Mouse (Mus musculus) kidney, adult 8-10 months (tissue): ENCODE measurements around the gene Ptpru.

Source experiments
- DNase-seq, 2 experiments: peaks; one replicate each; pipeline ENCODE4 v3.0.0; 2022

Ptpru gene

DNA sequence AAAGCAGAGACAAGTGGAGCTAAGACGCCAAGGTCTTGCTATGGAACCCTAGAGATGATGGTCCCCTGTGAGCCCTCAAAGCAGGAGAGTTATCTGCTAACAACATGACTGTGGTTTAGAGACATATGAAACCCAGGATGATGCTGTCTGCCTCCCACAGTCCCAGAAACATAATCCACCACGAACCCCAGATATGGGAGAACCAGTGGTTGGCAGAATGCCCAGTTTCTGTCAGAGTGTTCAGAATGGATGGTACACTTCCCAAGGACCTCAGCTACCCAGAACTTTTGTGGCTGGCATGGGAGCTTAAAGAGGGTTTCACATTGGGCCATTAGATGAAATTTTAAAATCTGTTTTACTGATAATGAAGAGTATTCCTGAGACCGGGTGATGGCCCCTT is 57.1 kb downstream of the Ptpru start:
- DNase-seq: peak in 1 of 2 experiments; percentile 31

DNA sequence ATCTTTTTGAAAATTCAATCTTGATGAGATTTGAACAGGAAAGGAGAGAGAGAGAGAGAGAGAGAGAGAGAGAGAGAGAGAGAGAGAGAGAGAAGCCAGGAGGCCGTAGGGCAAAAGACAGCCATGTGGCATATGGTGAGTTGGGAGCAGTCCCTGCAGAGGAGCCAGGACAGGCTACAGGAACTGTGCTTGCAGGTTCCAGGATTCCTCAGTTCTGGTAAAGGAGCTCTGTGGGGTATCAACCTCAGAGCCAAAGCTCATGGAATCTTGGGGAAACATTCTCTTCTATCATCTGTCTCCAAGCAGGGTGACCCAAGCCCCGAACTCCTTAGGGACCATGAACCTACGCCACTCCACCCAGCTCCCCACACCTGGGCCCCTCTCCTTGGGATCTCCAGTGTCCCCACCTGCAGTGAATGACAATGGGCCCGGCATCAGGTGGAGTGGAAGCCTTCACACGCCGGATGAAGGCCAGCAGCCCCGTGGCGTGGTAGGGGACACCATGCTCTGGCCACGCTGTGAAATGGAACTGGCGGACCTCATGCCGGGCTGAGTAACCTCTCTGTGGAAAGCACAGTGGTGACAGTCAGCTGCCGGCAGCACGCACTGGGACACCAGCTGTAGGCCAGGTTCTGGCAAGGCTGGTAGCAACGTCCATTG is 59.3 kb downstream of the Ptpru start:
- DNase-seq: no peak

DNA sequence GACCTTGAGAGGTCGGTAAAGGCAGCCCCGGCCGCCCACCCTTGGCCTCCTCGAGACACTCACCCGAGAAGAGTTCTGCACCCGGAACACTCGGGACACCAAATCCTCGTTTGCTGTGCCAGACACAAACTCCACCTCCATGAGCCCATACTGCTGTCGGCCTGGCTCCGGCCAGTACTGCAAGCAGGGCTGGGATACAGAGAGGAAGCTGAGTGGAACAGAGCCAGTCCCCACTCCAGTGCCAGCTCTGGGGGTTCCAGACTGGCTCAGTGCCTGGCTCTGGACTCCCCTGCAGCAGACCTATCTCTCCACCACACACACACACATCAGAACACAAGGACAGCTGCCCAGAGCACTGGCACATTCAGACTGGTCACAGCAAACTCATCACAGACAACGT is 66.7 kb downstream of the Ptpru start:
- peak; percentile 35 to 39 for DNase-seq

DNA sequence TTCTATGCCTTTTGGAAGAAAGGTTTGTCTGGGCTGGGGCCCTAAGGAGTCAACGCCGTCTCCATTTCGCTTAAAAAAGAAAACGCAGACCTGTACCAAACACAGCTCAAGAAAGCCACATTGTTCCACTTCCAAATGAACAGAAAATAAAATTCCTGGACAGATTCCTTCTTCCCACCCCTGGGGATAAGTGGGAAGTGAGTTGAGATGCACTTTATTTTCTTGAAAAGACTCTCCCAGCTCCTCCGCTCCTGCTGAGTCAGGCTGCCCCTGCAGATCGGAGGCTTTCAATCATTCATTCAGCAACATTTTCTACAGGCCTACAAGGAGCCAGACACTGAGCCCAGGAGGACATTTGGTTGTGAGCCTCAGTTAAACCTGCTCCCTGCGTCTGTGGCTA is 74.2 kb downstream of the Ptpru start:
- DNase-seq: no peak

DNA sequence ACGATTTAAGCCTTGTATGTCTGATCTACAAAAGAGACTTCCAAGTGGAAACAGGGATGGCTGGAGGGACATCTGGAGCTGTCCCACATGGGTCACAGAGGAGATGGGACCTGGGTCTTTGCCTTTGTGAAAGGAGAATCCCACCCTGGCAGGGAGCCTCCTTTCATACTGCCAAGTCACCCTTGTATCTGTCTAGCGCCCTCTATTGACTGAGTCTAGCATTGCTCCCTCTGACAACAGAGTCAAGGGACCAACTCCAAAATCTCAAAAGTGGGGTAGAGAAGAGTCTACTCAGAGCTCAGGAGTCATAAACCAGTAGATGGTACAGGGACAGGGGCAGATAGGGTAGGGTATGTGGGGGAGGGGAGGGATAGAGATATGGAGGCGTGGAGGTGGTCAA is 74.6 kb downstream of the Ptpru start:
- DNase-seq: peak in 1 of 2 experiments; percentile 21

DNA sequence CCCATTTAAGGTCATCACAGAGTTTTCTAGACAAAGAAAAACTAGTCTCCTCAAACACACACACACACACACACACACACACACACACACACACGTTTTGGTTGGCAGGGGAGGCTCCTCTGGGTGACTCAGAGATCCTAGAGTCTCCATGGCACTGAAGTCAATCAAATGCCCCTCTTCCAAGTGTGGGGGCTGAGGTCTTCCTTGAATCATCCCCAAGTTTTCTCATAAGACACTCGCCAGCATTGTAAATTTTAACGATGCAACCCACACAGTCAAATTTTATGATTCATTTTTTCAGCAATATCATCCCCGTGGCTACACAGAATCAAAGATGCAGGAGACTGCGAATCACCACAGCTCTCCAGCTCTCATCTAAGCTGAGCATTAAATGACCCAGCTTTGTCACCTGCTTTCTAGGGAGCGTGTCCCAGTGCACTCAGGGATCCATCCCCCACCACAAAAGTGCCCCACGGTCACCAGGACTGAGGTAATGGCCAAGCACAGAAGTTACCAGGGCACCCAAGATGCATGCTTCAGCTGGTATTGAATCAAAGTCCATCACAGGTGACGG is 75.8 kb downstream of the Ptpru start:
- DNase-seq: no peak

DNA sequence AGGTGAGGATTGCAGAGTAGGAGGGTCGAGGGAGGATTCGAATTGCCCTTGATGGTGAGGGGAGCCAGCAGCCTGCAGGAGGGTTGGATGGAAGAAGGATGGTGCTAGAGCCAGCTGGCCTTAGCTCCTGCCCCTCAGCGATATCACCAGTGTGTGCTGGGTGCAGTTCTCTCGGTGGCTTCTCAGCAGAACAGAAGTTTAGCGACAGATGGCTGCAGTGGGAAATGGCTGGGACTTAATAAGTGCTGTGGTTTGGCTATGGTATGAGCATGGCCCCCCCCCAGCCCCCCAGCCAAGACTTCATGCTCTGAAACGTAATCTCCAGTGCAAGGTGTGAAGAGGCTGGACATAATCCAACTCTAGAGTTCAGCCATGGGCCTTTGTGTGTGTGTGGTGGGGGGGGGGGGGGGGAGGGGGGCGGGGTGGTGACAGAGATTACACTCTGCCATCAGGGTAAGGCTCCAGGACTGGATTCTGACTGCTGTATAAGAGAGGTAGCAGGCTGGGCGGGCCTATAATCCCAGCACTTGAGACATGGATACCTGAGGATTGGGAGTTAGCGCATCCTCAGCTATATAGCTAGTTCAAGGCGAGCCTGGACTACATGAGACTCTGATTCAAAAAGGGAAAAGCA is 85.8 kb downstream of the Ptpru start:
- DNase-seq: no peak

DNA sequence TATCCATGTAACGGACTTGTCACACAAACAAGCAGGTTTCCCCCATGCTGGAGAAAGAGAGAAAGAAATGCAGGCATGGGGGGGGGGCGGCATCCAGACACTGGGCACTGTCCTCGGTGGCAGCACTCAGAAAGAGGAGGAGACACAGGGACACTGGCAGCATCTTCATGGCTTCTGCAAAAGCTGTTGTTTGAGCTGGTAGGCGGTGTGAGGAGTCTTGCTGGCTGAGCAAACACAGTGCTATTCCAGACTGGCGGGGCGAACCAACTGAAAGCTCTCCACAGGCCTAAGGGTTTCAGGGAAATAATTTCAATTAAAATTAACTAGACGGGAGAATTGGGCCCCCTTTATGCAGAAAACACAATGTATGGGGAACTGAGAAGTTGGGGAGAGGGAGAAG is 86.5 kb downstream of the Ptpru start:
- no peak for DNase-seq

DNA sequence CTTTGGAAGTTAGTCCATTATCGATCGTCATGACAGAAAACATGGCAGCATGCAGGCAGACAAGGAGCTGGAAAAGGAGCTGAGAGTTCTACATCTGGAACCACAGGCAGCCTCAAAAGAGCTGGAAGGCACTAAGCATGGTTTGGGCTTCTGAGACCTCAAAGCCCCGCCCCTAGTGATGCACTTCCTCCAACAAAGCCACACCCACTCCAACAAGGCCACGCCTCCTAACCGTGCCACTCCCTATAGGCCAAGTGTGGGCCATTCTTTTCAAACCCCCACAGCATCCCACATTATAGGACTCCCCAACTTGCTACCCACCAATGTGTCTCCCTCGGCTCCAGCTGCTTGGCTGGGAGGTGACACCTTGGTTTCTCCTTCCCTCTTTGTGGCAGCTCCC is 88.3 kb downstream of the Ptpru start:
- DNase-seq: no peak

DNA sequence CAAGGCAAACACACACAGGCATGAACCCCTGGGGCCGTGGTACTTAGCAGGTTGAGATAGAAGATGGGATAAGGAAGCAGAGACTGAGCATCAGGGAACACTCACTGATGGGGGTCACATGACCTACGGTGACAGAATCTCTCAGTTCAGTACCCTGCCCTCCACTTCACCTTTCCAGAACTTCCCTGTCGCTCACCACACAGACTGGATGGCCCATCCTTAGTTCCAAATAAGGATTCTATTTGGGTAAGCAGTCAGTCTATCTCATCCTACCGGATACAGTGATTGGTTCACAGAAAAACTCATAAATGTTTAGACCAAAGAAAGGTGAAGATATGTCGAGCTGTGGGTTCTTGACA is 93.4 kb downstream of the Ptpru start:
- no peak for DNase-seq

DNA sequence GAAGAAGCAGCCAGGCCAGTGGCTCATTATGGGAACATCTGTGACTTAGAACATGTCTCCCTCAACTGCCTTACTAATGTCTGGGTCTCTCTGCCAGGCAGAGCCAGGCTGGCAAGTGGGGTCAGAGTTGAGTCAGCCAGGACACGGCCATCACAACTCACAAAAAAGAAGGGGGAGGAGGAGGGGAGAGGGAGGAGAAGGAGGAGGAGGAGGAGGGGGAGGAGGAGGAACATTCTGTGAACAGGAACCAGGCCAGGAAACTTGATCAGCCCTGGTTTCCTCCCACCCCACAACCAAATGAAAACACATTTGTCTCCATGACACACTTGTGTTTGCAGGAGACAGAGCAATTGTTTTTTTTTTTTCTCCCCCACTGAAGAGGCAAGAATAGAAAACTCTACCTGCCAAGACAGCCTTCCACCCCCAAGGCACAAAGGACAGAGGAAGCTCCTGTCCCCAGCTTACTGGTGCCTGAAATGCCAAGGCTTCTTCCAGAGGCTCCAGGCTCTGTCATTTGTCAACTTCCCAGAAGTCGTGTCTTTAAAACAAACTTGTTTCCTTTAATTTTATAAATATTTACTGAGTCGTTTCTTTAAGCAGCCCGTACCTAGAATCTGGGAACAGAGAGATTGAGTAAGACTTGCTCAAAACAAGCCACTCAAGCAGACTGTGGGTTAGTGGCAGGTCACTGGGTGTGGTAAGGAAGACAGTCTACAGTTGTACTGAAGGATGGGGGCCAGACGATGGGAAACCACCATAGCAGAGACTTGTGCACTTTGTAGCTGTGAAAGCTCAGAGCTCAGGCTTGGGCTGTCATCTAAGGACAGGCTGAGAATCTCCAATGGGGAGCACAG is 94.0 kb downstream of the Ptpru start:
- peak; percentile 36 to 55 for DNase-seq

DNA sequence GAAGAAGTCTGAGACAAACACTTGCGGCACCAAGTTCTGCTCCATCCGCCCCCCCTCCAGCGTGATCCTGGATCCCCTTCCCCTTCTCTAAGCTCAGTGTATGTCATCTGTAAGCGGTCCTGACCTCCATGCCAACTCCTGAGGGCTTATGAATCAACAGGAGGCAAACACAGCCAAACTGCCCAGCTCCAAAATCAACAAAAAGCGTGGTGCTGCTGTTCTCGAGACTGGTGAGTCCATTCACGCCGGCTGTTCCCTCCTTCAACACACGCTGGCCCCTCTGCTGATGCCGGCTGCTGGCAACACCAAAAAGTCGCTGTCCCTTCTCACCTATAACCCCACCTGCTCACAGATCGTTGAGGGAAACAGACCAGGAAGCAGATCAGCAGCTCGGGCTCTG is 95.1 kb downstream of the Ptpru start:
- DNase-seq: no peak

DNA sequence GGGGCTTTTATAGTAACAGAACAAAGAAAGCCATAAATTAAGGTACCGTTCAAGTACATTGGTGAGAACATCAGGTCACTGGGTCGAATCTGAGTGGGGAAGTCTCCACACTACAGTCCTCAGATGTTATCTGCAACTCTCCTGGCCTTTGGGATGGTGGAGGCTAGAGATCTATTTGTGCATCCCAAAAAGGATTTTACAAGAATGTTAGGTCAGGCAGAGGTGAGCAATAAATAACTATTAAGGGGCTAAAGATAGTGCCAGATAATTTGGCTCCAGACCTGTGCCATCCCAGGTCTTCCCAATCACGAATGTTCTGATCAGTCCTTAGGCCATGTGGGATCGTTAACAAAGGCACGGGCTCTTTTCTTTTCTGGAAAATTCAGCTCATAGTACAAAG is 97.5 kb downstream of the Ptpru start:
- peak in 1 of 2 experiments; percentile 44 for DNase-seq

DNA sequence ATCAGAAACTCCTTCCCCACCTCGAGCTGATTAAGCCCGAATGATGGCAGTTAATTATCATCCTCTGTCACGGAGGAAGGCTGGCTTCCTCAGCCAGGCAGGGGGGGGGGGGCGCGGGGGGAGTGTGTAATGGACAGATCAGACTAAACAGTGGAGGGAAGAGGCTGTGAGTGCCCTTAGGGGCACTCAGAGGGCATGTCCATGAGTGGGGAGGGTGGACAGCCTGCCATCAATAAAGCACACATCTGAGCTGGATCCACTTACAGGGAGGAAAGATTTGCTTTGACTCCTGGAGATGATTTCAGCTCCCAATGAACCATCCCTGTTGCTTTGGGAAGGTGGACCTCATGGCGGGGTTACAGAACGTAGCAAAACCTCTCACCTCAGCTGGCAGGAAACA is 109.5 kb downstream of the Ptpru start:
- DNase-seq: no peak

DNA sequence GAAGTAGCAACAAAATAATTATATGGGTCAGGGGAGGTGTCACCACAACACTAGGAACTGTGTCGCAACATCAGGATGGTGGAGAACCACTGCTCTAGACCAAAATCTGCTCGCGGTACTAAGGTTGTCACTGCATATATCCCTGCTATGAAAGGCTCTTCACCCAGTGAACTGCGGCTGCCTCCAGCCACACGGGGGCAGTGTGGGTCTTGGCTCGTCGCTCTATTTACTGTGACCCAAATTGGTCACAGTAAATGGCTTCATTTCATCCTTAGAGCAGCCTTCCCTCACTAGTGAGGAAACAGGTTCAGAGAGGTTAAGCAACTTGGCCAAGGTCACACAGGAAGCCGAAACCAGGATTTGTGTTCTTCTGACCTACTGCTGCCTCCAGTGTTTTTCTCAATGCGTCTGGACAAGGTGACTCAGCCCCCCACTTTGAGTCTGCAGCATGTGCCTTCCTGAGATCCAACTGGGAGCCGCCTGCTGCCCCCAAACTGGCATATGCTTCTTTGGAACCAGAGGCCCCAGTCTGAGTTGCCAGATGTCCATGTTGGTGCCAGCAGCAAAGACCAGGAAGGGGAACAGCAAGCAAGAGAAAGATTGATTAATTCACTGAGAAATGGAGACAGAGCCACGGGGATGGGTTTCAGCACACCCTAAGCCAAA is 114.5 kb downstream of the Ptpru start:
- peak; percentile 63 to 78 for DNase-seq

DNA sequence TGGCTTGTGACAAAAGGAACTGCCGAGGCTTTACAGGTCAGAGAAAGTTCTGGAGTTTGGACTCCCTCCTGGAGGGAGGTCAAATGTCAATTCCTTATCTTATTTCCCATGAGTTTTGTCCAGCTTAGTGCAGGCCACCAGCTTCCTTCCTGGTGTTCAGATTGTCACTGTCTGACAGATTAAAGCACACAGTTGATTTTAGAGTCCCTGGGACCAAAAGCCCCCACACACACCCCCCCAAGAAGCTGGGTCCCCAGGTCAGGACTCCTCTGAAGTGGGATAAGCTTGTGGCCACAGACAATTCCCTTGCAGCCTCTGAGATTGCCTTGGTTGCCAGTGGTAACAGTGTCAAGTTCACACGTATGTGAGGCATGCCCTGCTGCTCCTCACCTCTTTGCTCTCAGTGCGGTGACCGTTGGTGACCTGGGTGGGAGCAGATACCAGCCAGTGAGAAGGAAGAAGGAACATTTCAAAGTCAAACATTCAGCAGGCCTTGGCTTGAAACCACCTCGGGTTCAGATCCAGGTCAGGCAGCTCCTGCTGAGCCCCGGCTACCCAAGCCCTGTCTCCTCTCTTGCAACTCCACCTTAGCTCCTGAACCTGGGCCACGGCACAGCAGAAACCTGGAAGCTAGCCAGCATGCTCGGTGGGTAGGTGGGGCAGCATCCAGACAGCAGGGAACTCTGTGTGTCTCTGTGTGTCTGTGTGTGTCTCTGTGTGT is 115.8 kb downstream of the Ptpru start:
- DNase-seq: peak; percentile 79 to 88

DNA sequence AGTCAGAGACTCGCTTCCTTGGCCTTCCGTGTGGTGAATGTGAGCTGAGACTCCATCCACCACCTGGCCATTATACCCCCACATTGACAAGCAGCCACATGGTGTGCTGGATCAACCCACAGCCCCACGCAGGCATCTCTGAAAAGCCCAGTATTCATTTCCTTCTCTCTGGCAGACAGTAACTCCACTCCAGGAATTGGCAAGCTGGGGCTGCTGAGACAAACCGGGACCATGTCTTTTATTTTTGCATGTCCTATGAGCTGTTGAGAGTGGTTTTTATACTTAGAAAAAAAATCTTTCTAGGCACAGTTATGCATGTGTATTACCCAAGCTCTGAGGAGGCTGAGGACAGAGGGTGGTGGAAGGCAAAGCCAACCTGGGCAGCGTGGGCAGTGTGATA is 118.9 kb downstream of the Ptpru start:
- DNase-seq: no peak
